Mouse (Mus musculus) left cerebral cortex, postnatal 25 days (tissue): ENCODE results near the gene Tfcp2. TPM values are rescaled to one million over a fixed set of nuclear protein-coding genes. Genes with fewer than 3 reads are reported as not detected.
"Not testable (repeated sequence)": the region's sequence is repeated elsewhere in the genome, so short reads cannot be mapped to it uniquely, and the experiment has no call there.

Source experiments
- DNase-seq, 2 experiments: peaks; one replicate each; pipeline ENCODE4 v3.0.0; 2022; ENCODE audit warnings: low spot score in 2 of 2, mixed read lengths in 1 of 2
- intact Hi-C: fragments of 180-260 bp; cut with DNase I; formaldehyde crosslinking; loops from one replicate; pipeline ENCODE4 v1.15.1; 2025
- total RNA-seq, 2 experiments: library from RNA; stranded (reverse); gene quantifications; 2 replicates each; pipeline ENCODE4 v1.2.3; 2021

The Tfcp2 gene
- total RNA-seq, 2 experiments from 2014 or later: 28.9 to 30.3 TPM

GRCm38 (mm10) chr15:100566531-100566930 is 14.7 kb upstream of the Tfcp2 start:
- no peak for DNase-seq
- intact Hi-C loops: no loop called here

- no peak for DNase-seq
- intact Hi-C loops: no loop called here
Measured at GRCm38 (mm10) chr15:100557705-100558433, 6.1 kb upstream of the Tfcp2 start.

- no peak for DNase-seq
- intact Hi-C loops: no loop called here
Measured at GRCm38 (mm10) chr15:100556378-100556777, 4.6 kb upstream of the Tfcp2 start.

GRCm38 (mm10) chr15:100555965-100556364 is 4.2 kb upstream of the Tfcp2 start:
- intact Hi-C loops: no loop called here
- no peak for DNase-seq

DNA sequence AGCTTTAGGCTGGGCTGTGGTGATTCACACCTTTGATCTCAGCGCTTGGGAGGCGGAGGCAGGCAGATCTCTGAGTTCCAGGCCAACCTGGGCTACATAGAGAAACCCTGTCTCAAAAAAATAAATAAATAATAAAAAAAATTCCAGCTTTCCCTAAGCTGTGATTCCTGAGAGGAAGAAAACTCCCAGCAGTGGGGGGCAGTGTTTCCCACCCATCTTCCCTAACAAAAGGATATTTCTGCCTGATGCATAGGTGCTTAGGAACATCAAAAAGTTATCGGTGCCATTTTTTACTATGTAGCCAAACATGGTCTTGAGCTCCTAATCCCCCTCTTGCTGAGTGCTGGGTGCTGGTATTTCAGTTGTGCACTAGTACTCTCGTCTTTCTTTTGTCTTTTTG is 1.5 kb downstream of the Tfcp2 start:
- intact Hi-C loops: no loop called here

GRCm38 (mm10) chr15:100543651-100544030 is 8.2 kb downstream of the Tfcp2 start:
- intact Hi-C loops, DNase-seq: not testable (repeated sequence)

More for the DNA sequence above, 1.5 kb downstream of the Tfcp2 start:
- DNase-seq: no peak

- DNase-seq, intact Hi-C loops: not testable (repeated sequence)
Measured at GRCm38 (mm10) chr15:100542876-100543650, 8.7 kb downstream of the Tfcp2 start.

- intact Hi-C loops: no loop called here
- no peak for DNase-seq
Measured at GRCm38 (mm10) chr15:100541426-100541825, 10.4 kb downstream of the Tfcp2 start.

DNA sequence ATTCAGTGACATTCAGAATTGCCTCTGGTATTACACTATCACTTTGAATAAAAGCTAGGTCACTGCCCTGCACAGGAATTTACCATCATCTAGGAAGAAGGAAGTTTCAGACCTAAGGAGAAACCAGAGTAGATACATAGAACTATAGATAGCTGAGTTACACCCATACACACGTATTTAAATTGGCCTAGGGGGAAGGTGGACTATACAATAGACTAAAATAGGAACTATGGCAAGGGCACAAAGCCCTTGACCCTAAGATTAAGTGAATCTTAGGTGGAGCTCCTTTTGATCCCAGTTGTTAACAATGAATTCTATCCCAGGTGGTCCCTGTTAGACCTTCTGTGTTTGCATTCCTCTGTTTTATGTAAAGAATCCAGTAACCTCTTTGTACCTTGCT is 10.8 kb downstream of the Tfcp2 start:
- DNase-seq, intact Hi-C loops: not testable (repeated sequence)

- no peak for DNase-seq
- intact Hi-C loops: loop anchor here (5.0 kb wide), 1 partner anchor 143 kb away; no protein-coding TSS in a partner anchor
Measured at GRCm38 (mm10) chr15:100539411-100539810, 12.4 kb downstream of the Tfcp2 start.

DNA sequence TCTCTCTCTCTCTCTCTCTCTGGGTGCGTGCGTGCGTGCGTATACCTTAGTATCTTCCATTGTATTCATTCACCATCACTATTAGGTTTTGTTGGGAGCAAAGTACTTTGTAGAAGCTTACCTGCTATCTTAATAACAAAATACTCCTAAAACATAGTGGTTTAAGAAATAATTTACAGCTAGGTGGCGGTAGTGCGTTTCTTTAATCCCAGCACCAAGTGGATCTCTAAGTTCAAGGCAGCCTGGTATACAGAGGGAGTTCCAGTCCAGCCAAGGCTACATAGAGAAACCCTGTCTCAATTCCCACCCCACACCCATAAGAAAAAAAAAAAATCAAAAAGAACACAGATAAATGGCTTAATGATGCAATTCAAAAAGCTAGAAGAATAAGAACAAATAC is 13.9 kb downstream of the Tfcp2 start:
- intact Hi-C loops: loop anchor here (5.0 kb wide), 1 partner anchor 144 kb away; no protein-coding TSS in a partner anchor
- peak; percentile 9 to 10 for DNase-seq

DNA sequence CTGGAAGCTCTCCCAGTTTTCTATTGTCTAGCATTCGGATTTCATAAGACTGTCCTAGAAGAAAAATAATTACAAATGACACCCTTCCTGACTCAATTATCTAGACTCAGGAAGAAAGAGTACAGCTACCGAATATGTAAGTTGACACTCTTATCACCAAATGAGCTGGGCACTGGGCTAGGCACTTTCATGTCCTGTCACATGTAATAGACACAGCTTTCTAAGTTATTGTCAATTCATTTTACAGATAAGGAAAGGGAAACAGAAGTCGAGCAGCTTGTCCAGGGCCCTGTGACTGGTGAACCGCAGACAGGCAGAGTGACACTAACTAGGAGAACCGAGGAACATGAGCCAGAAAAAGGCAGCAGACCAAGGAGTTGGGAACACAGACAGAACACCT is 23.9 kb downstream of the Tfcp2 start:
- intact Hi-C loops: no loop called here
- no peak for DNase-seq

DNA sequence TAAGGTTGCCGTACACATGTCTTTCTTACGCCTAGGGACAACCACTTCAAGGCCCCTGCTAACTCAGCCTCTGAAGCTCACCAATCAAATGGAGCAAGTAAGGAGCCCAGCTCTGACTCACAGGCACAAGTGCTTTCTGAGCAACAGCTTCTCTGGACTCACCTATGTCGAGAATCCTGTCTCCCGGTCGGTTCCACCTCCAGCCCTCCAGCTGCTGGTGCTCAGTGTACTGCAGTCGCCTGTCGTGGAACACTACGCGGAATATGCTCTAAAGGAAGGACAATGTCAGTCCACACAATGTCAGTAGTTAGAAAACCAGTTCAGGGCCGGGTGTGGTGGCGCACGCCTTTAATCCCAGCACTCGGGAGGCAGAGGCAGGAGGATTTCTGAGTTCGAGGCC is 26.4 kb downstream of the Tfcp2 start:
- intact Hi-C loops: no loop called here
- DNase-seq: no peak

GRCm38 (mm10) chr15:100520306-100520705 is 31.5 kb downstream of the Tfcp2 start:
- DNase-seq: no peak
- intact Hi-C loops: no loop called here

DNA sequence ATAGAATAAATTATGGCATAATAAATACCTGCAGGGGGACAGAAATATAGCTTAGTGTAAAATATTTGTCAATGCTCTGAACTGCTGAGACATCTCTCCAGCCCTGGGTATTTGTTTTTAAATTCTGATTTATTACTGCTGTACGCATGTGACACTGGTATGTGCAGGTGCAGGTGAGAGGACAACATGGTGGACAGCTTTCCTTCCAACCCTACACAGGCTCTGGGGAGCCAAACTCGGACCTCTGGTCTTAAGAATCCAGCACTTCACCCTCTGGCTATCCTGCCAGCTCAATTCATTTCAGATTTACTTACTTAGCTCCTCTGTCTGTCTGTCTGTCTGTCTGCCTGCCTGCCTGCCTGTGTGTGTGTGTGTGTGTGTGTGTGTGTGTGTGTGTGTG is 36.7 kb downstream of the Tfcp2 start:
- no peak for DNase-seq
- intact Hi-C loops: no loop called here

DNA sequence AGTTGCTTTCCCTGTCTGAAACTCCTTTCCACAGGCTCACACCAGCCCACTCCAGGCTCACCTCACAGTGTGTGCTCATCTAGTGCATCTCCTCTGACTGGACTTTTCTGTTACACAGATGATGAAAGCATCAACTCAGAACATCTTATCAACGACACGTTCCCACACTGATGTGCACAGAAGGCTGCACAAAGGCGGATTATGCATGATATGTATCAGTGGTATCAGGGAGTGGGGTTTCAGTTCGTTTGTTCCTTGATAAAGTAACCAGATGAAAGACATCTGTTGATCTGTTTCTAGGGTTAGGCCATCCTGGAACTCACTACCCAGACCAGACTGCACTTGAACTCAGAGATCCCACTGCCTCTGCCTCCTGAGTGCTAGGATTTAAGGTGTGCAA is 38.4 kb downstream of the Tfcp2 start:
- intact Hi-C loops: no loop called here
- no peak for DNase-seq

DNA sequence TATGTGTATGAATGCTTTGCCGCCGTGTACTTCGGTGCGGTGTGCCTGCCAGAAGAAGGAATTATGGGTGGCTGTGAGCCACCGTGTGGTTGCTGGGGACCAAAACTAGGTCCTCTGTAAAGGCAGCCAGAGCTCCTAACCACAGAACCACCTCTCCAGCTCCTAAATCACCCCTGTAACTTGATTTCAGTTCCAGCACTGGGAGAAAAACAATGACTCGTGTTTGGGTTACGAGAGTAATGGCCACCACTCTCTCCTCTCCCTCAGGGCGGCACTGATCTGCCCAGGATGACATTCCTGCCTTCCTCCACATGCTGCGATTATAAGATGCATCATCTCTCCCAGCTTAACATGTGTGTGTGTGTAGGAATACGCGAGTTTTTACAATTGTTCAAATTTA is 41.7 kb downstream of the Tfcp2 start:
- no peak for DNase-seq

GRCm38 (mm10) chr15:100508454-100509167 is 43.2 kb downstream of the Tfcp2 start:
- DNase-seq: peak in 1 of 2 experiments; percentile 40
- intact Hi-C loops: no loop called here

More for the DNA sequence above, 41.7 kb downstream of the Tfcp2 start:
- intact Hi-C loops: no loop called here

- not testable (repeated sequence) for DNase-seq
- intact Hi-C loops: loop anchor here (10.0 kb wide), 1 partner anchor 185 kb away; the partner anchor contains the start of gene Cela1
Measured at GRCm38 (mm10) chr15:100499506-100499905, 52.3 kb downstream of the Tfcp2 start.

- DNase-seq: peak; percentile 94 to 95
- intact Hi-C loops: loop anchor here (2.0 to 10.0 kb wide), 3 partner anchors 26 to 190 kb away; partner anchors contain the start of genes Cela1, Dazap2 and Letmd1
Measured at GRCm38 (mm10) chr15:100495102-100495501, 56.7 kb downstream of the Tfcp2 start, which contains the start of gene Csrnp2. Csrnp2 (minus strand) TSS chr15:100495488.
